Mouse (Mus musculus) lung, postnatal 0 days (tissue): ENCODE measurements around the gene Naa16. TPM values are rescaled to one million over a fixed set of nuclear protein-coding genes. Genes with fewer than 3 reads are reported as not detected.

Experiments
- ATAC-seq: fragments of 200-750 bp; cut with Nextera tagmentation; 2 replicates; pipeline ENCODE4 v1.8.0; 2017; ENCODE audit warnings: moderate library complexity
- DNase-seq: peaks from one replicate; pipeline ENCODE4 v3.0.0-alpha.2; 2016; ENCODE audit warnings: low spot score
- H3K27ac ChIP-seq: fragments of 300-500 bp; sonication (generic); 2 replicates; pipeline ENCODE4 v1.5.1; 2014; ENCODE audit warnings: antibody characterized with exemption, mild to moderate bottlenecking, low read length, mixed read lengths
- H3K27me3 ChIP-seq: fragments of 300-500 bp; sonication (generic); replicated peaks from 2 replicates; pipeline ENCODE4 v1.6.1; 2014; ENCODE audit warnings: low read length, mixed read lengths; ENCODE audit not compliant: insufficient read depth
- H3K36me3 ChIP-seq: fragments of 300-500 bp; sonication (generic); 2 replicates; pipeline ENCODE4 v1.6.1; 2014; ENCODE audit warnings: low read length, mixed read lengths; ENCODE audit not compliant: insufficient read depth
- H3K4me1 ChIP-seq: fragments of 300-500 bp; sonication (generic); 2 replicates; pipeline ENCODE4 v1.6.1; 2014; ENCODE audit warnings: antibody characterized with exemption, low read depth, low read length, mixed read lengths; ENCODE audit not compliant: insufficient read depth
- H3K4me2 ChIP-seq: fragments of 300-500 bp; sonication (generic); replicated peaks from 2 replicates; pipeline ENCODE4 v1.6.1; 2014; ENCODE audit warnings: low read depth, mild to moderate bottlenecking, low read length, moderate library complexity, mixed read lengths
- H3K4me3 ChIP-seq: fragments of 300-500 bp; sonication (generic); 2 replicates; pipeline ENCODE4 v1.5.1; 2014; ENCODE audit warnings: low read depth, low read length
- H3K9ac ChIP-seq: fragments of 300-500 bp; sonication (generic); replicated peaks from 2 replicates; pipeline ENCODE4 v1.6.1; 2014; ENCODE audit warnings: low read depth, mild to moderate bottlenecking
- H3K9me3 ChIP-seq: fragments of 300-500 bp; sonication (generic); 2 replicates; pipeline ENCODE4 v1.6.1; 2016; ENCODE audit warnings: low read length, mixed read lengths
- CTCF ChIP-seq: IDR thresholded peaks from 2 replicates; pipeline ENCODE4 v1.5.1; 2016; ENCODE audit warnings: antibody characterized with exemption, mild to moderate bottlenecking
- EP300 ChIP-seq: IDR thresholded peaks from 2 replicates; pipeline ENCODE4 v1.6.1; 2016; ENCODE audit warnings: antibody characterized with exemption, mild to moderate bottlenecking, control low read depth
- WGBS: fragments of 180-500 bp; shearing (Covaris S2); extraction: QIAGEN DNeasy Blood & Tissue Kit; methylation state at CpG from one replicate; pipeline ENCODE4 v1.1.7; 2014; 5-methylcytosine and 5-hydroxymethylcytosine counted together
- polyA plus RNA-seq: library from polyadenylated mRNA; unstranded; fragments of >200 nt; fragmentation: Nextera tagmentation; extraction: Ambion mirVana; gene quantifications from 2 replicates; pipeline ENCODE4 v1.2.1, GENCODE M21; 2015

The Naa16 gene
- polyA plus RNA-seq, 1 experiment from 2014 or later: 24.0 TPM

- H3K27me3 ChIP-seq: no peaks in the 10 kb centered on the region
- no peaks in the 10 kb centered on the region for H3K36me3 ChIP-seq
- H3K4me3 ChIP-seq: peak within 1 kb of the TSS; percentile 81
- ATAC-seq (peak; percentile 96), DNase-seq (peak; percentile 97)
- TF ChIP-seq EP300 (peak; percentile 67; the same call in 1 of the 2 replicates), CTCF (peak; percentile 96)
- 0% methylated on average over 30 of the region's 34 CpGs for WGBS
- H3K9me3 ChIP-seq: no peaks in the 10 kb centered on the region
- H3K4me2 ChIP-seq: peak within 1 kb of the TSS; percentile 85
- H3K9ac ChIP-seq: peak within 1 kb of the TSS; percentile 87
- H3K27ac ChIP-seq: peak within 1 kb of the TSS; percentile 93
- peaks cover 3% of the 10 kb centered on the region; the same call in 1 of the 2 replicates for H3K4me1 ChIP-seq
Measured at GRCm38 (mm10) chr14:79301466-79301875, 89.1 kb downstream of the Naa16 start, which contains the start of gene Rgcc. Rgcc (minus strand) TSS chr14:79301645.

GRCm38 (mm10) chr14:79300641-79301350 lies 89.8 kb downstream of the Naa16 start:
- TF ChIP-seq CTCF: no peak
- TF ChIP-seq EP300: no peak
- Histone ChIP-seq H3K9me3 (no peaks in the 10 kb centered on the region), H3K4me2 (peak overlapping the region; percentile 85), H3K4me3 (peak overlapping the region; percentile 81), H3K36me3 (no peaks in the 10 kb centered on the region), H3K27ac (peak overlapping the region; percentile 93), H3K27me3 (no peaks in the 10 kb centered on the region), H3K9ac (peak overlapping the region; percentile 87), H3K4me1 (peaks cover 3% of the 10 kb centered on the region; the same call in 1 of the 2 replicates)
- DNase-seq (peak; percentile 29), ATAC-seq (peak; percentile 10)
- 3% methylated on average over 52 of the region's 52 CpGs for WGBS

GRCm38 (mm10) chr14:79299796-79300195 lies 90.8 kb downstream of the Naa16 start:
- H3K4me3 ChIP-seq: peak overlapping the region; percentile 81
- H3K27ac ChIP-seq: peak overlapping the region; percentile 93
- 10% methylated on average over 6 of the region's 6 CpGs for WGBS
- ATAC-seq (peak; percentile 23), DNase-seq (peak; percentile 89)
- peak overlapping the region; percentile 87 for H3K9ac ChIP-seq
- peaks cover 3% of the 10 kb centered on the region; the same call in 1 of the 2 replicates for H3K4me1 ChIP-seq
- peak; percentile 22 for TF ChIP-seq EP300
- no peak for TF ChIP-seq CTCF
- H3K9me3 ChIP-seq: no peaks in the 10 kb centered on the region
- peak overlapping the region; percentile 85 for H3K4me2 ChIP-seq
- H3K27me3 ChIP-seq: no peaks in the 10 kb centered on the region
- H3K36me3 ChIP-seq: no peaks in the 10 kb centered on the region; the same call in 1 of the 2 replicates

GRCm38 (mm10) chr14:79299230-79299629 lies 91.3 kb downstream of the Naa16 start:
- Histone ChIP-seq H3K9me3 (no peaks in the 10 kb centered on the region), H3K4me3 (peak overlapping the region; percentile 41), H3K27ac (peak overlapping the region; percentile 54; the same call in 1 of the 2 replicates), H3K36me3 (no peaks in the 10 kb centered on the region; the same call in 1 of the 2 replicates), H3K4me1 (peaks cover 3% of the 10 kb centered on the region; the same call in 1 of the 2 replicates), H3K27me3 (no peaks in the 10 kb centered on the region), H3K4me2 (peak overlapping the region; percentile 85), H3K9ac (peak overlapping the region; percentile 48)
- DNase-seq (peak; percentile 20), ATAC-seq (no peak)
- TF ChIP-seq CTCF (no peak), EP300 (no peak; the same call in 1 of the 2 replicates)
- 33% methylated on average over 4 of the region's 4 CpGs for WGBS

GRCm38 (mm10) chr14:79298314-79298992 lies 92.1 kb downstream of the Naa16 start:
- no peak for TF ChIP-seq CTCF
- TF ChIP-seq EP300: no peak
- Histone ChIP-seq H3K36me3 (no peaks in the 10 kb centered on the region; the same call in 1 of the 2 replicates), H3K4me3 (peak overlapping the region; percentile 41), H3K9ac (peak overlapping the region; percentile 48), H3K4me1 (peaks cover 8% of the 10 kb centered on the region; the same call in 1 of the 2 replicates), H3K27ac (peak overlapping the region; percentile 54; the same call in 1 of the 2 replicates), H3K9me3 (no peaks in the 10 kb centered on the region), H3K27me3 (no peaks in the 10 kb centered on the region), H3K4me2 (peak overlapping the region; percentile 85)
- ATAC-seq: no peak
- 42% methylated on average over 7 of the region's 7 CpGs for WGBS
- peak; percentile 5 for DNase-seq

- H3K4me1 ChIP-seq: peaks cover 12% of the 10 kb centered on the region; the same call in 1 of the 2 replicates
- no peaks in the 10 kb centered on the region for H3K9me3 ChIP-seq
- no peak for TF ChIP-seq CTCF
- TF ChIP-seq EP300: no peak
- WGBS: 25% methylated on average over 5 of the region's 5 CpGs
- H3K27ac ChIP-seq: no peak overlapping the region
- no peaks in the 10 kb centered on the region; the same call in 1 of the 2 replicates for H3K36me3 ChIP-seq
- H3K9ac ChIP-seq: no peak overlapping the region
- no peaks in the 10 kb centered on the region for H3K27me3 ChIP-seq
- ATAC-seq: no peak
- peak overlapping the region; percentile 85 for H3K4me2 ChIP-seq
- peak; percentile 19 for DNase-seq
- H3K4me3 ChIP-seq: peak overlapping the region; percentile 1; the same call in 1 of the 2 replicates
Measured at GRCm38 (mm10) chr14:79296836-79297235, 93.7 kb downstream of the Naa16 start.
